Mouse (Mus musculus) left cerebral cortex, postnatal 36 days (tissue): ENCODE results near the gene Mas1. TPM values are rescaled to one million over a fixed set of nuclear protein-coding genes. Genes with fewer than 3 reads are reported as not detected.

Source experiments
- DNase-seq, 2 experiments: peaks; one replicate each; pipeline ENCODE4 v3.0.0; 2021 to 2022; ENCODE audit warnings: low spot score in 2 of 2, mixed read lengths in 1 of 2
- intact Hi-C: fragments of 180-260 bp; cut with DNase I; formaldehyde crosslinking; loops from one replicate; pipeline ENCODE4 v1.15.1; 2025
- total RNA-seq, 2 experiments: library from RNA; stranded (reverse); gene quantifications; 2 replicates each; pipeline ENCODE4 v1.2.3; 2021

Gene Mas1
- total RNA-seq, 2 experiments from 2014 or later, result 27.4 to 35.8 TPM

- intact Hi-C loops, result loop anchor here (2.0 kb wide), 1 partner anchor 117 kb away; no protein-coding TSS in a partner anchor
- peak; percentile 76 to 84 for DNase-seq
Observed at GRCm38 (mm10) chr17:12880178-12880577, 12.2 kb upstream of the Mas1 start.

GRCm38 (mm10) chr17:12875734-12876133 lies 7.8 kb upstream of the Mas1 start, which contains the start of gene Mrgprh:
TSS of gene Mrgprh (plus strand) at chr17:12876034.
- intact Hi-C loops, result no loop called here
- no peak for DNase-seq

- peak; percentile 35 to 52 for DNase-seq
- intact Hi-C loops, result no loop called here
Observed at GRCm38 (mm10) chr17:12872275-12873028, 4.5 kb upstream of the Mas1 start.

- intact Hi-C loops, result no loop called here
- DNase-seq, result no peak
Observed at GRCm38 (mm10) chr17:12868640-12869039, 697 bp upstream of the Mas1 start.

GRCm38 (mm10) chr17:12866853-12867252 lies 1.1 kb downstream of the Mas1 start:
- intact Hi-C loops, result no loop called here
- peak; percentile 70 to 71 for DNase-seq

GRCm38 (mm10) chr17:12865407-12865806 lies 2.5 kb downstream of the Mas1 start:
- intact Hi-C loops, result no loop called here
- DNase-seq, result no peak

- intact Hi-C loops, result no loop called here
- no peak for DNase-seq
Observed at GRCm38 (mm10) chr17:12864111-12864510, 3.8 kb downstream of the Mas1 start.

GRCm38 (mm10) chr17:12859006-12859520 lies 8.9 kb downstream of the Mas1 start:
- no peak for DNase-seq
- intact Hi-C loops, result no loop called here

- DNase-seq, result no peak
- intact Hi-C loops, result no loop called here
Observed at GRCm38 (mm10) chr17:12858072-12858471, 9.9 kb downstream of the Mas1 start.

GRCm38 (mm10) chr17:12857395-12857794 lies 10.5 kb downstream of the Mas1 start:
- intact Hi-C loops, result no loop called here
- DNase-seq, result no peak

- intact Hi-C loops, result no loop called here
- DNase-seq, result no peak
Observed at GRCm38 (mm10) chr17:12854386-12854785, 13.6 kb downstream of the Mas1 start.

- peak in 1 of 2 experiments; percentile 42 for DNase-seq
- intact Hi-C loops, result no loop called here
Observed at GRCm38 (mm10) chr17:12853821-12854220, 14.1 kb downstream of the Mas1 start.

GRCm38 (mm10) chr17:12851689-12852088 lies 16.3 kb downstream of the Mas1 start:
- intact Hi-C loops, result no loop called here
- peak; percentile 46 to 62 for DNase-seq

- peak; percentile 54 to 55 for DNase-seq
- intact Hi-C loops, result no loop called here
Observed at GRCm38 (mm10) chr17:12849778-12850382, 18.1 kb downstream of the Mas1 start.

GRCm38 (mm10) chr17:12847736-12848135 lies 20.2 kb downstream of the Mas1 start:
- intact Hi-C loops, result no loop called here
- DNase-seq, result no peak

- peak in 1 of 2 experiments; percentile 68 for DNase-seq
Observed at GRCm38 (mm10) chr17:12846474-12846873, 21.5 kb downstream of the Mas1 start.

GRCm38 (mm10) chr17:12845862-12846261 lies 22.1 kb downstream of the Mas1 start:
- intact Hi-C loops, result no loop called here
- DNase-seq, result no peak

More at GRCm38 (mm10) chr17:12846474-12846873, 21.5 kb downstream of the Mas1 start:
- intact Hi-C loops, result no loop called here

GRCm38 (mm10) chr17:12844540-12844939 lies 23.4 kb downstream of the Mas1 start:
- no peak for DNase-seq
- intact Hi-C loops, result no loop called here

- no peak for DNase-seq
- intact Hi-C loops, result no loop called here
Observed at GRCm38 (mm10) chr17:12843826-12844225, 24.1 kb downstream of the Mas1 start.

- intact Hi-C loops, result no loop called here
- DNase-seq, result peak; percentile 59 to 60
Observed at GRCm38 (mm10) chr17:12839475-12840267, 28.3 kb downstream of the Mas1 start.
